Mouse (Mus musculus) skeletal muscle tissue, adult 2 months (tissue): ENCODE data around the gene Prkca.

ENCODE experiments used
- DNase-seq: peaks from one replicate; pipeline ENCODE4 v3.0.0-alpha.2; 2012; ENCODE audit warnings: low read depth, low spot score

Prkca gene

DNA sequence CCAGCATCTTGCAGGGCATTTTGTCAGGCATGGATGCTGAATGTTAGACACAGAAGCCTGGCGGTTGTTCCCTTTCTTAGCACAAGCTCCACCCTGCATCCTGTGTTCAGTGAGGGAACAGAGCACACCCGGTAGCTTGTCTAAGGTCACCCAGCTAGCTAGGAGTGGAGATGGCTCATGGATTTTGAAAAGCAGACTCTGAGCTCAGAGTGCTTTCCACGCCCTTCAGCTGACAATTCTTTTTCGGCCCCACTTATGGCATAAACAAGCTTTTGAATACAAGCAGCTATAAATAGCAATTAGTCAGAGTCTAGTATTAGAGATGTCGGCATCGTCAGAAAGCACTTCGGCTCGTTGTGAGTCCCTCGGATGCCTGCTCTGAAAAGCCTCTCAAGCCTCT is 178.0 kb downstream of the Prkca start:
- DNase-seq = peak; percentile 59

DNA sequence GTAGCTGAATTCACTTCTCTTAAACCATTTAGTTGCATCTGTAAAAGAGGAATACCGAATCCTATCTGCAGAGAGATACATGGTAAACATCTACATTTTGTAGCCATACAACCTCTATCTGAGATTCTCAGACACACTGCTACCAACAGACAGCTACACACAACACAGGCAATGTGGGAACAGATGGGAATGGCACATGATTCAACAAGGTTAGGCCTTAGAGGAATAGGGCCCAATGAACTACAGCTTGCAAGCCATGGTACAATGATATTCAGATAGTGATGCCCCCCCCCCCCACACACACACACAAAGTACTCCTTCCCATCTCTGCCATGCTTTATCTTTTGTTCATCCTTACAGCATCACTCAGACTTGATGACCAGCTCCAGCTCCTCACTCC is 181.1 kb downstream of the Prkca start:
- no peak for DNase-seq

DNA sequence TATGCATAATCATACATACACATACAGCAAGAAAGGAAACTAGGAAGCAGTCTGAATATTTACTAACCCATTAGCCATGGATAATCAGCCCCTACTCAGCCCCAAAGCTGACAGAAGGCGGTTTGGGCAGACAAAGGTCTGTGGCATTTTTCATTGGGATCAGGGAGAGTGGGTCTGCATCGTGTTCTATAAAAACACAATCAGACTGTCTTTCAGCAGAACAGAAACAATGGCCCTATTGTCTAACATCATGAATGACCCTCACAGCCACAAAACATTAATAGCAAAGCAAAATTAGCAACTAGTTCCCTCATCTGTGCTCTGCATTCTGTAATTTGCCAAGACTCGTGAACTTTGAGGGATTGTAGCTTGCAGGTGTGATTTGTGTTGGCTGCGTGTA is 181.6 kb downstream of the Prkca start:
- DNase-seq = no peak

DNA sequence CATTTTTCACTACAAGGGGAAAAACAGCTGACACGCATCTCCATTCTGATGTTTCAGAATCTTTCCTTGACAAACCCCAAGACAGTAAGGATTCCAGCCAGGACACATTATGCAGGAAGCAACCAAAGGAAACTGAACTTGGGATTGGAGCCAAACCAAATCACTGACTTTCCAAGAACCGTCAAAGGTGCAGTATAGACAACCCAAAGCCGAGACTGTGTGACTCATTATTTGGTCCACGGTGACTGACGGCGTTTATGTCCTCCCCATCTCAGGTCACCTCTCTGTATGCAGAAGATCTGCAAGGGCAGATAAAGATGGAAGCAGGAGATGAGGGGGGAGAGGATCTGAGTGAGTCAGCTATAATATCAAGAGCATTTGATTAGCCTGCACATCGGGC is 183.7 kb downstream of the Prkca start:
- DNase-seq = no peak

DNA sequence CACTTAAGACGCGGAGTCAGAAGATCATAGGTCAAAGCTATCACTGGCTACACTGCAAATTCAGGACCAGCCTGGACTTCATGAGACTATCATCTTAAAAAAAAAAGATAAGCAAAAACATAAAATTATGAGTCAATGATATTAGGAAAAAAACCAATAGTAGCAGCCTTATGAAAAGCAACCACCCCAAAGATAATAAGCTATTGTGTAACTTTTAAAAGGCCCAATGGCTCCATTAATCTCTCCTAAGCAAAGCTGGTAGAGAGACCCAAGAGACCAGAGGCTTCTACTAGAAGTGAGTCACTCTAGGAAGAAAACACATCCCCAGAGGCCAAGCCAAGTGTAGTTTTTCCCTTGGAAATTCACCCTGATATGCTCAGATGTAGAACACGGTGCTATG is 185.7 kb downstream of the Prkca start:
- no peak for DNase-seq

DNA sequence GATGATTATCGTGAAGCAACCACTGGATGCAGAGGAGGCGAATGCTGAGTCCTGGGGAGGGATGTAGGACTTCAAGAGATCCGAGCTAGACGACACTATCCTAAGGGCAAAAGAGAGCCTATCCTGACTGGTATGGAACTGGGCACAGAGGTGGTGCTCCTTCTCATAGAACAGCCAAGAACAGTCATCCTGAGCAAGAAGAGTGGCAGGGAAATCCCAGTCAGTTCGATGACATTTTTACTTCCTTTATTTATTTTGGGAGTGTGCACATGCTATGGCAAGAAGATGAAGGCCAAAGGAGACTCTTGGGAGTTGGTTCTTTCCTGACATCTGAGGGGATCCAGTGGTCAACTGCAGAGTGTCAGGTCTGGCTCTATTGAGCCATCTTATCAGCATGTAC is 186.7 kb downstream of the Prkca start:
- DNase-seq = no peak

DNA sequence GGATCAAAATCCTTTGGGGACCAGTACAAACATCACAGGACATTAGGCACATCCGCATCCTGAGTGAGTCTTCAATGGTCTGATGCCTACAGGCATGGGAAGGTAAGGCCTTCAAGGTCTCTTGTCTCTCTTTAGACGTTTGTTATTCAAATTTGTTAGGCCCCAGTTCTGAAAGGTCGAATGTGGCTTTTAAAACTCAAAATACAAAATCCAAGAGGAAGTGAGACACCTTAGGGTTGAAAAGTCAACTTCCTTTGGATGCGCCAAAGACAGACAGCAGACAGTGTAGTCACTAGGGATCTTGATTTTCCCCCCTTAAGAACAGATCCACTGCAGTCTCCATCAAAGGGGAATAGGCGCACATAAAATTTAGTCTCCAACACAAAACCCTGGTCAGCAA is 187.6 kb downstream of the Prkca start:
- DNase-seq = no peak

DNA sequence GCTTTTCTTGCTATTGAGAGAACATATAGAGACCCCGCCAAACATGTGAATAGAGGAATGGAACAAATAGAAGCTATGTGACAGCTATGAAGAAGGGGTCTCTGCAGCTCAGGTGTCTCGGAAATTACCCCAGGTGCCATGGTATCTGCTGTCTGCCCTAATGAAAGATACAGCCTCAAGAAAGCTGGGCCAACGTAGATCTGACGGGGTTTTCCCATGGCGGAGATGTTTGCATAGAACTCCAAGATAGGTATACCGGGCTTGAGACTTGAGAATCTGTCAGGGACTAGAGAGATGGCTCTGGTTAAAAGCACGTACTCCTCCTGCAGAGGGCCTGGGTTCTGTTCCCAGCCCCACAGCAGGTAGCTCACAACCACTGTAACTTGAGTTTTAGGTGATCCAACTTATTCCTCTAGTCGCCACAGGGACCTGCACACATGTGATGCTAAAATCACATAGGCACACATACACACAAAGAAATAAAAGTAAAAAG is 188.6 kb downstream of the Prkca start:
- no peak for DNase-seq

DNA sequence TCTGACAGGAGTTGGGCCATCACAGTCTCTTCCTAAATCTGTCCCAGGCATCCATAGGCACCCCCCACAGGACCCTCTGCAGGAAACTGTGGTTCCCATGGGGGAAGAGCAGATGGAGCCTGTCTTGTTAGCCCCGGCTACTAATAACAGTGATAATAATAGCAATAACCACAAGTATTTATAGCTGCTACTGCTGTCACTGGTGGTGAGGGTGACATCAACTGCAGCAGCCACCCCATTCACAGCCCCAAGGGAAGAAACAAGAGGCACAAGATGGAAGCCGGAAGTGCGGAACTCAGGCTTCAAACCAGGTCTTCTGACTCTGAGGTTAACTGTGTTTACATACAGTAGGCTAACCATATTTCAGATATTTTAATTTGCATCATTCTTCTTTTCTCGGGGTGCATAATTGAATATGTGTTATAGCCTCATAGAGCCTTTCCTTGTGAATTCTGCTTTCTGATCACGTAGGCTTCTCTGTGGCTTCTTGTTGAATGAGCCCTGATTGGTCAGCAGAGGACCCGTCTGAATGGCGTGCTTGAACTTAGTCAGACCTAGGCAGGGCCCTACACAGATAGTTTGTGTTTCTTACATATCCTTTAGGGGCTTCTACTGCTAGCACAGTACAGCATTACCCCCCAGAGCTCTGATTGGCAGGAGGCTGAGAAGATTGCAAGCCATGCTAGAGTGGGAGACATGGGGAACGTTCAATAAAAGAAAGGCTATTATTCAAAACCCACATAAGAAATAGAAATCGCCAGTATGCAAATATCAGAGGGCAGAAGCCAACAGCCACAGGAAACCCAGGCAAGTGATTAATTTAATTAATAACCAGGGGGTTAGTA is 189.5 kb downstream of the Prkca start:
- DNase-seq = no peak

DNA sequence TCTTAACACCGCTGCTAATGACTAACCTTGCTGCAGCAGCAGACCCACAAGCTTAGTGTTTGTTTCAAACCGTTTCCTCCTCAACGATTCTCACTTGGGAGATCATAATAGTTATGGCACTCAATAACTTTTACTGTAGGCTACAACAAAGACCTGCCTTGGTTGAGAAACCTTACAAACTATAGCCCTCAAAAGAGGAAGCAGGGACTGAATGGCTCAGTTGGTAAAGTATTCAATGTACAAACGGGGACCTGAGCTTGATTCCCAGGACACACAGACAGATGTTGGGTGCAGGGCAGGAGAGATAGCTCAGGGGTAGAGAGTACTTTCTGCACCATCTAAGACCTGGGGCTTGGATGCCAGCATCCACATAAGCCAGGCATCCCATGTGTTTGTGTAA is 191.1 kb downstream of the Prkca start:
- no peak for DNase-seq

DNA sequence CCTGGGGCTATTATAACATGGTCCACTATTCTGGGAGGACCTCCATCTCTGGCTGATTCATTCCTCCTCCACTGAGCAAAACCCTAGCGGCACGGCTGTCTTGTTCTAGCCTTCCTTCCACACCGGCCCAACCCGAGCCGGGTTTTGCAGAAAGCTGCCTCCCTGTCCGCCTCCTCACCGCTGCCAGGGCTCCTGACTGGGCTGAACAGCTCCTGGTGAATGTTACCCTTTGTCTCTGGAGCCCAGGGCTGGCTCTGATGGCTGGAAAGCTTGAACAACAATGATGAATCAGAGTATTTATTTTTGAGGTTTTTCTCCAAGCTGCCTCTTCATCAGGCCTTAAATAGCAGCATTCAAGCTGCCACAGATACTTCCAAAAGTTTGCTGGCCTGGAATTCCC is 193.3 kb downstream of the Prkca start:
- DNase-seq = peak; percentile 42

DNA sequence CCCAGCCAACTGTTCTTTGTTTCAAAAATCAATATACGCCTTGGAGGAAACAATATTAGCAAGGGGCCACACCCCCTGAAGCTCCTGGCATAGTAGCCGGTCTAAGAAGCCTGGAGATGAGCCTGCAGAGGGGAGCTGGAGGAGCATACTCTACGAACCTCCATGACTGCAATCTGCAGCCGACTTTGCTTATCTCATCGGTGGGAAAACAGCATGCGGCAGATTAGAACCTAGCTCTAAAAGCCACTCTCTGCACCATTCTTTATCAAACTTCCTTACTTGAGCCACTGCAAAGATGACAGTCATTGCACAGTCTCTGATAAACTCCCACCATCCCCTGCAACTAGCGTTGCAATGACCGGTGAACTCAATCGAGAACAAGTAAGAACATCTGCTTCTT is 194.5 kb downstream of the Prkca start:
- peak; percentile 23 for DNase-seq

DNA sequence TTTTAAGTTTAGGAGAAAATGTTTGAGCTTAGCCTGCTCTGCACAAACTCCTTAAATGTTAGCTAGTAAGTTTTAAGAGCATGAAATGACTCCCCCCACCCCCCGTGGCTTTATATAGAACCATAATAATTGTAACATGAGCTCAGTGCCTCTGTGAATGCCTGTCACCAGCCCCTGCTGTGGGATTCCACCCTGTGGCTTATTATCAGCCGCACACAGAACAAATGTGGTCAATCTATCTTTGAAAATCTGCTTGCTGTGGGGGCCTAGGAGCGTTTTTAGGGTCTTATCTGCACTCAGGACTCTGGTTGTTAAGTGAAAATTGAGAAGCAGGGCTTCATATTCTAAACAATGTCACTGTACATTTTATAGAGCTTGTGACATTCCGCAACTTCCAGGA is 195.2 kb downstream of the Prkca start:
- DNase-seq = no peak

DNA sequence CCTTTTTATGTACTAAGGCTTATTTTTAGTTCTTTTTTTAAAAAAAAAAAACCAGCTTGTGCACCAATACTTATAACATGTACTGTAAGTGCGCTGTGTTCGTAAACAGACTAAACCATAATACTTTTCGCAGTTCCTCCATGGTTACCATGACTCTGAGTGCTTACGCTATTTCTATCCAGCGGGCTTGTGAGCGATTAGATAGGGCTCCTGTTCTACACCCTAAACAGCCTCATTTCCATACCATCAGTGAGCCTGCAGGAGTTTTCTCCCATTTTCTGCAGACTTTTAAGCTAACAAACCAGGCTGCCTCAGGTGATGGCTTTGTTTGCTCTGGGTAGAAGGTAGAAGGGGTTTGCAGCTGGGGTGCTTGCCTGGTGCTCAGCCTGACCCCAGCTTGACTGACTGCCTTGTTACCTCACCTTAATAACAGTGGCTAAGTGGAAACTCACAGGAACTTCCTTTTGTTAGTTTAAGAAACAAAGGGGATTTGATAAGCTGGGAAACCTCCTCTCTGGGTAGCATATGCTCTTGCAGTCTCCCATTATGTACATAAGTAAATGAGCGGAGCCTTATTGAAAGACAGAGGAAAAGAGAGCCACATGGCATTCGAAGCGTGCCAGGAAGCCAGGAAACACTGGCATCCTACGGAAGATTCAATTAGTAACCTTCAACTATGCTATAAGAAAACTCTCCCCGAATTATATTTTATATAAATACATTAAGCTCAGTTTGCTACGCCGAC is 197.8 kb downstream of the Prkca start:
- DNase-seq = no peak

DNA sequence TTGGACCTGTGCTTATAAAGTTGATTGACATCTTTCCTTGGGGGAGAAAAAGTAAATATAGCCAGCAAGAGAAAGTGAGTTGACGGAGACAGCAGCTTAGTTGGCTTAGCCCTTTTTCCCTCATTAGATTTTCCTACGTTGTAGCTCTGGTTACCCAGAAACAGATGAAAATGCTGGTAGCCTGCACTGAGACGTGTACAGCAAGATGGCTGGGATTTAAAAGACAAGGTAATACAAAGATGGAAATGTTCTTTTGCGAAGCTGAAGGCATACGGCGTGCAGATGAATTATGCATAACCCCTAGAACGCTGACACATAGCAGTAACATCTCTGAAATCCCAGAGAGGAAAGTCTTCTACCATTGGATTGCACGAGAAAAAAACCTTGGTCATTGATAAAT is 198.6 kb downstream of the Prkca start:
- DNase-seq = no peak

DNA sequence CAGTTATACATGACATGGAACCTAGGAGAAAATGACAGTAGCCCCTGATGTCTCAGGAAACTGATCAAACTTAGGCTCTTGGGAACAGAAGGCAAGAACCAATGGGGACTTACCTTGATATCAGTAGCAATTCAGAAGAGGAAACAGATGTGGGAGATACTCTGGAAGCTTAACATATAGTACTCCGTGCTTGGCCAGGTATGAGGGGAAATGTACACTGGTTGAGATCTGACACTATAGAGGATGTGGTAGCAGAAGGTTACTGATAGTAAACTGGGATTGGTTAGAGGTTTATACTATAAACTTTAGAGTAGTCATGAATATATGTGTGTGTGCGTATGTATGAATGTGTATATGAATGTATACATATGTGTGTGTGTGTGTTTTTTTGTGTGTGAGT is 200.0 kb downstream of the Prkca start:
- DNase-seq = no peak

DNA sequence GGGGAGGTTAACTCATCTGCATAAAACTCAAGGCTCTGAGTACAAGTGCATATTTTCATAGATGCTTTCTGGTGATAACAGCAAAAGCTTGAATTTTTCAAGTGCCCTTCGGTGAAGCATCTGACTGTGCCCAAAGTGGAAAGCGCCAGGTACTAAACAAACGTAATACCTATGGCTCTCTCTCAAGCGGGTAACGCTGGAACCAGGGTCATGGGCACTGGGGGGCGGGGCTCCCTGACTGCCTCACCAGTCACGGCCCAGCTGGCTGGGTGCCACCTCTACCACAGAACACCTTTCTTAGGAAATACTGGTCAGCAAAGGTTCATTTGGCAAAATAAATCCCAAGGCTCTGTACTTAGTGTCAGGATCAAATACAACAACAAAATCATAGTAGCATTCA is 203.7 kb downstream of the Prkca start:
- no peak for DNase-seq

DNA sequence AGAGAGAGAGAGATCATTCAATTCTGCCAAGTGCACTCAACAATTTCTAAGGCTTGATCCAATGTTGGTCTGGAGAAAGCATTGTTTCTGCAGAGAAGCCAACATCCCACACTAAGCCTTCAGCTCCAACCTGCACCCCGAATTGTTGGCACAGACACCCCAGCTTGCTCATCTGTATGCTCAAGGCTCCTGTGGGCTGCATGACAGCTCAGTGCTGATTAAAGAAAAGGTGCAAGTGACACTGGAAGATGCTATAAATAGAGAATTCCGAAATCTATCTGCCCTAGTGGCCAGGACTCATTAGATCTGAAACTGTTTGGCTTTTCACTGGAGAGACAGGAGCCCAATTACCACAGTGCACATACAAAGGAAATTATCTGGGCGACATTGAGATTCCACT is 207.4 kb downstream of the Prkca start:
- DNase-seq = peak; percentile 43

DNA sequence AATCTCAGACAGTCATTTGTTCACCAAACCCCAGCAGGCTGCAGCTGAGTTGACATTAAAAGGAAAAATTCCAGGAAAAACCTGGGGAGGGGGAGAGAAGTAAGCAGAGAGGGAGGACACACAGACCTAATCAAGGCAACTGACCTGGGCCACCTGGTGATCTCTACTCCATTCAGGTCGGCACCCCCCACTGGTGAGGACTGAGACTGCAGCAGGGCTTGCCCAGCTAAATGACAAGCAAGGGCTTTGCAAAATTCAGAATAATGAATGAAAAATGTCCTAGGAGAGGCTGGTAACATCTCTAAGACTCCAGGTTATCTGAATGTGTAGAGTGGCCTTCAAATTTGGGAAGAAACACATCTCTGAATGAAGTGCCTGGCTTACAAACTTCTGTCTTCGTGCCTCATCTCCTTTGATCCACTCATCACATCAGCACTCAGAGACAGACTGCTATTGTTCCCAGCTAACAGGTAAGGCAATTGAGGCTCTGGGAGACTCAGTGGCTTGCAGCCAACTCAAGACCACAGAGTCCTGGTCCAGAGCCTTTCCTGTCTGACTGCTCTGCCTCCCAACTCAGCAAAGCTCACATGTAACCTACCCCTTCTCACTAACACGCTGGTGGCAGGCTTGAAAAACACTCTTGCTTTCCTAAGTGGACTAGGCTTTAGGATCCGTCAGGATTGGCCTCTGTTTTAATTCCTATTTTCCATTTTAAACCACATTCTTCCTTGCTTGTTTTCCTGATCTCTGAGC is 208.1 kb downstream of the Prkca start:
- DNase-seq = no peak

DNA sequence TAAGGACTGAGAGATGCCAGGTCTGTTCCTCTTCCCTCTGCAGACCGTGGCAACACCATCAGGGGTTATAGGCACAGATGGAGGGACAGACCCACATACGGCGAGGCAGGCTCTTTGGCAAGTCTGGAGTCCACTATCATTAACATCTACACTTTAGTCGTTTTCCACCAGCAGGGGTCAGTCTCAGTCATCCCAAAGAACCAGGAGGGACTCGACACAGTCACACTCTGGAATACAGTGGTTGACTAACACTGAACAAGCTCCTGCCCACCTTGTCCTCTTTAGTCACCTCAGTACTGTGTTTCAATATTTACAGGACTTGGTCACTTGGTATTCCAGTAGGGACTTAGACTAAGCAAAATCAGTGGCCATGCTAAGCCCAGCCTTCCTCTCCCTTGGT is 215.1 kb downstream of the Prkca start:
- peak; percentile 23 for DNase-seq

DNA sequence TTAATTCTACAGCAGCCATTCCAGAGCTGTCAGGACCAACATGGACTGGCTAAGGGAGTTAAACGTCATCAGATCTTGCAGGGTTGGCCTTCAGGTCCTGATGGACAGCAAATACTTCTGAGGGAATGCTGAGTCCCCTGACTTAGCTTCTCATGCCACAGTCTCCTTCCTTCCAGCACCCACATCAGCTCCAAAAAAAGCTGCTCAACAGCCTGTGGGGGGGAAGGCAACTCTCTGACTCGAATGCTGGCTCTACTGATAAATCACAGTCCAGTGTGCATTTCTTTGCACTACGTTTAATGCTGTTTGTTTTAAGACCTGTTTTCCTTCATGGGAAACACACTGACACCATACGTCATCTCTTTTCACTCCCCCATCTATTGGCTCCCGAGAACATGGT is 215.8 kb downstream of the Prkca start:
- DNase-seq = no peak

DNA sequence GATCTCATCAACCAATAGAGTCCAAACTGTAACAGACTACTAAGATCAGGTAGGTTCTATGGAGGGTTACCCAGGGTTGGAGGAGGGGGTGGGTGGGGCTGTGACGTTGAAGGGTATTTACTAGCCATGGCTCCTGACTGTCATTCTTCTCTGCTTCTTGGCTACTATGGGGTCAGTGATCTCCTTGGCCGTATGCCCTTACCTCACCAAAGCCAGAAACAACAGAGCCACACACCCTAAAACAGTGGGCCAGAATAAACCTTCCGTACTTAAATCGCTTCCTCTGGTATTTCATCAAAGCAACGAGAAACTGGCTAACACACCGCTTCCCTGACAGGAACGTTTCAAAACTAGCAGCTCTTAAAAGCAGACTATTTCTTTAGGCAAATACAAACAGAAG is 221.2 kb downstream of the Prkca start:
- no peak for DNase-seq
